Mouse (Mus musculus): Measurements from ENCODE around the gene Akt1s1.

DNA sequence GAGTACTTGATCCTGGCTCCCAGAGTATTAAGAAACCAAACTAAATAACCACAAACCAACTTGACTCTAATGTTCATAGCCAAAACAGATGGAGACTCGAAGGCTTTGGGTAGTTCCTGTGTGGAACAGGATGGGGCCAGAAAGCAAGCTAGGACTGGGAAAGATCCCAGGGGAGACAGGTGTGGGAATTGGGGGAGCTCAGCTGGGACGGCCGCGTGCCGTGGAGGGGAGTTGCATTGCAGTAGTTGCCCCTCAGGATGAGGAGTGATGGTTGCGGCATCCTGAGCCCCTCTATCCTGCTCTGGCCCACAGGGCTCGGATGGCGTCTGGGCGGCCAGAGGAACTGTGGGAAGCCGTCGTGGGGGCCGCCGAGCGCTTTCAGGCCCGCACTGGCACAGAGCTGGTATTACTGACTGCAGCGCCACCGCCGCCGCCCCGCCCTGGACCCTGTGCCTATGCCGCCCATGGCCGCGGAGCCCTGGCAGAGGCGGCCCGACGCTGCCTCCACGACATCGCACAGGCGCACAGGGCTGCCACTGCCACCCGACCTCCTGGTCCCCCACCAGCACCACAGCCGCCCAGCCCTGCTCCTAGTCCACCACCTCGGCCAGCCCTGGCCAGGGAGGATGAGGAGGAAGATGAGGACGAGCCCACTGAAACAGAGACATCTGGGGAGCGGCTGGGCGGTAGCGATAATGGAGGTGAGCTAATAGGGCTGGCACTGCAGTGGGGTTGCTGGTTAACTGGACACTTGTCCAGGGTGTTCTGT, 3.7 kb downstream of the Akt1s1 start:
- TF ChIP-seq POLR2A (IDR thresholded peaks at IDR 0.05; ENCODE audit: low read depth, low read length), result no peak; the same call in 1 of the 2 replicates
- TF ChIP-seq CTCF (IDR thresholded peaks at IDR 0.05; ENCODE audit: borderline replicate concordance, insufficient read depth, low read length), result no peak

All from embryonic fibroblast, embryonic 13.5 days (primary cell).